Mouse (Mus musculus): ENCODE measurements around the gene Nras. TPM values are rescaled to one million over a fixed set of nuclear protein-coding genes. Genes with fewer than 3 reads are reported as not detected.

The Nras gene
- total RNA-seq, 2 experiments from 2014 or later, result 83.3 to 99.7 TPM

- DNase-seq, result no peak
These were observed 40.6 kb downstream of the Nras start for GRCm38 (mm10) chr3:103098662-103099061.

GRCm38 (mm10) chr3:103099667-103100066 is 41.6 kb downstream of the Nras start:
- DNase-seq, result no peak

GRCm38 (mm10) chr3:103100735-103101134 is 42.6 kb downstream of the Nras start:
- DNase-seq, result no peak

- no peak for DNase-seq
These were observed 43.1 kb downstream of the Nras start for GRCm38 (mm10) chr3:103101194-103101593.

GRCm38 (mm10) chr3:103101909-103102308 is 43.8 kb downstream of the Nras start:
- DNase-seq, result peak; percentile 3

GRCm38 (mm10) chr3:103102454-103103390 is 44.6 kb downstream of the Nras start, which contains the start of gene Dennd2c:
Gene Dennd2c, plus strand, starts transcription at chr3:103102604.
- peak; percentile 98 for DNase-seq

GRCm38 (mm10) chr3:103107565-103108240 is 49.6 kb downstream of the Nras start:
- DNase-seq, result no peak

- no peak for DNase-seq
These were observed 54.1 kb downstream of the Nras start for GRCm38 (mm10) chr3:103112216-103112615.

Other genes with a start within 250 kb of the Nras start
- gene Sycp1, start 122.2 kb upstream of the Nras start, total RNA-seq (2021), result not detected
- gene Nr1h5, start 94.2 kb upstream of the Nras start, total RNA-seq (2021), result under 1 TPM; 0.36 to 0.45 TPM
- 10 to 100 TPM; 66.9 to 90.1 TPM for gene Sike1, start 62.6 kb upstream of the Nras start, total RNA-seq (2021)
- gene Csde1, start 37.9 kb upstream of the Nras start, total RNA-seq (2021), result 100 to 1,000 TPM; 307 to 342 TPM
- 10 to 100 TPM in 1 of 2 experiments, 1 to 10 TPM in 1; 8.3 to 19.9 TPM for gene Ampd1, start 15.7 kb downstream of the Nras start, total RNA-seq (2021)
- 1 to 10 TPM; 2.0 to 3.4 TPM for gene Dennd2c, start 44.3 kb downstream of the Nras start, total RNA-seq (2021)
- gene Bcas2, start 113.4 kb downstream of the Nras start, total RNA-seq (2021), result 10 to 100 TPM; 51.7 to 59.0 TPM
- 10 to 100 TPM; 26.8 to 32.8 TPM for gene Trim33, start 221.0 kb downstream of the Nras start, total RNA-seq (2021)

All from adrenal gland, postnatal 10 days (tissue).